Mouse (Mus musculus) megakaryocyte, adult 5-6 weeks (primary cell): ENCODE results near the gene Zfp384. TPM values are rescaled to one million over a fixed set of nuclear protein-coding genes. Genes with fewer than 3 reads are reported as not detected.
"Not testable (repeated sequence)": the region's sequence is repeated elsewhere in the genome, so short reads cannot be mapped to it uniquely, and the experiment has no call there.

Experiments used
- ATAC-seq: 2 replicates; pipeline ENCODE4 v1.8.0; 2016; ENCODE audit warnings: mild to moderate bottlenecking, inconsistent platforms; ENCODE audit not compliant: poor library complexity, severe bottlenecking
- total RNA-seq, 2 experiments: library from RNA; stranded (forward) in 1 of 2; stranded (reverse) in 1 of 2; fragments of 153-499, 151-499 nt in 1 of 2; fragments of 221-1000, 200-1000 nt in 1 of 2; gene quantifications; 2 replicates each; pipeline versions ENCODE4 v1.2.3 to v1.2.4; 2015 to 2017

Gene Zfp384
- total RNA-seq, 2 experiments from 2014 or later = 34.1 to 67.0 TPM

DNA sequence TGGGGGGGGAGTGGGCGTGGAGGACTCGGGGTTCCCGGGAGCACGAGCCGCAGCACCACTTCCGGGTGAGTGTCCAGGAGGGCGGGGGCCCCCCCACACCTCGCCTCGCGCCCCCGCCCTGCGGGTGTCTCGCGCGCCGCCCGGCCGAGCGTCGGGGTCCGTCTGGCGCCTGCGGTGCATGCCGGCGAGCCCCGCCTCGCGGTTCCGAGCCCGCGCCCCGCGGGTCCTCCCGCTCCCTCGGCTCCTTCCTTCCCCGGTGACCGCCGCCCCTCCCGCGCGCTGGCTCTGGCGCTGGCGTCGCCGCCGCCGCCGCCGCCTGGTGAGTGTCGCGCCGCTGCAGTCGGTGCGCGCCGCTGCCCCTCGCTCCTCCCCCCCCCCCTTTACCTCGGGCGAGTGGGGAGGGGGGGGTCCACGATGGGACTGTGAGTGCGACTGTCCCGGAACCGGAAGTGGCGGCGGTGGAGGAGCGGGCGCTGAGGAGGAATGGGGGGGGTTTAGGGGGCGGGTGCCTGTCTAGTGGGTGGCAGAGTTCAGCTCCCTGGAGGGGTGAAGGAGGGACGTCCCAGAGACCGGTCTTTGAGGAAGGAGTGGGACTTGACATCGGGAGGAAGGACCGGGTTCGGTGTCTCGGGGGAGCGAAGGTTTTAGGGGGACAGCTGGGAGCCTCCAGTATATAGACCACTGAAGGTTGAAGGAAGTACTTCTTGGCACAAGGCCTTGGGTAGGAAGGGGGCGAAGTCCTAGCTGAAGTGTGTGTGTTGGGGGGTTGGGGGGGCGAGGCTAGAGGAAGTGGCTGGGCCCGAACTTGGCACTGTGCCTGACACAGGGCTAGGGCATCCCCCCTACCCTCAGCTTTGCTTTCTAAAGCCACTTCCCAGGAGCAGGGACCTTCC is 482 bp downstream of the Zfp384 start:
- ATAC-seq = peak; percentile 61

DNA sequence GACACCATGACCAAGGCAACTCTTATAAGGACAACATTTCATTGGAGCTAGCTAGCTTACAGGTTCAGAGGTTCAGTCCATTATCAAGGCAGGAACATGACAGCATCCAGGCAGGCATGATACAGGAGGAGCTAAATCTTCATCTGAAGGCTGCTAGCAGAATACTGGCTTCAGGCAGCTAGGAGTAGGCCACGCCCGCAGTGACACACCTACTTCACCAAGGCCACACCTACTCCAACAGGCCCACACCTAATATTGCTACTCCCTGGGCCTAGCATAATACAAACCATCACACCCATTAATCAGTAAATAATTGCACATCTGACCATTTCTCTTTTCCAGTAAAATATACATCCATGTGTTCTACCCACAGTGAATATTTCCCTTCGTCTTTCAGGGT is 8.7 kb downstream of the Zfp384 start:
- ATAC-seq = peak; percentile 43; the same call in 1 of the 2 replicates

DNA sequence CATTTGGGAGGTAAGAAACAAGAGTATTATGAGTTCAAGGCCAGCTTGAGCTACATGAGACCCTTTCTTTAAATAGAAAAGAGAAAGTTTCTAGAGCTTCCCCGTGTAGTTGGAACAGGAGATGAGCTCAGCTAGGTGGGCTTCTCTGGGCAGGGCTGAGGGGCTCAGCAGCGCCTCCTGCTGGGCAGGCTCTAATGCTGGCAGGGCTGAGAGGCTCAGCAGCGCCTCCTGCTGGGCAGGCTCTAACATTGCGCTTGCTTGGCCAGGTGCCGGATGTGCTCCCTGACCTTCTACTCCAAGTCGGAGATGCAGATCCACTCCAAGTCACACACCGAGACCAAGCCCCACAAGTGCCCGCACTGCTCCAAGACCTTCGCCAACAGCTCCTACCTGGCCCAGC is 21.6 kb downstream of the Zfp384 start:
- peak; percentile 99 for ATAC-seq

DNA sequence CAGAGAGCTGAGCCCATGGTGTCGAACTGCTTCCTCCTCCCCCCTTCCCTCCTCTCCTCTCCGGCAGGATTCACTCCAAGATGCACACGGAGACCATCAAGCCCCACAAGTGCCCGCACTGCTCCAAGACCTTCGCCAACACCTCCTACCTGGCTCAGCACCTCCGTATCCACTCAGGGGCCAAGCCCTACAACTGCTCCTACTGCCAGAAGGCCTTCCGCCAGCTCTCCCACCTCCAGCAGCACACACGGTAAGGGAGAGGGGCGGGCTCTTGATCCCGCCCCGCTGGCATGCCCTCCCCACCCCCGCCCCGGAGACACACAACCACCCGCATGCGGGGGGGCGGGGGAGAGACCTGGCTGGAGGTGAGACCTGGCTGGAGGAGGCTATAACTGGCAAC is 22.7 kb downstream of the Zfp384 start:
- ATAC-seq = no peak

DNA sequence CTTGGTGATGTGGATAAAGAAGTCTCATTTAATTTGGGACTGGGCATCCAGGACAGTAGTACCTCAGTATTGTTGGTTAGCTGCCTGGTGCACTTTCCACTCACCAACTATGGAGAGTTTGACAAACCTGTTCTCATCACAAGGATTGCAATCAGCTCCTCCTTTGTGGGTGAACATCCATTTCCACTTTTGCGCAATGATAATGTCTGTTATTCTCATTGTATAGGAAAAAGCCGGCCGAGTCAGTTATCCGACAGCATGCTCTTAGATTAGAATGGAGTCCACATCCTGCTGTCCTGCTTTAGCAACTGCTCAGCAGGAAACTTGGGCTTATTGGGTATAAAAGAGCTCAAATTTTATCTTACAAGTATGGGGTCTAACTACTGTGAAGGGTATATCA is 29.7 kb downstream of the Zfp384 start:
- ATAC-seq = no peak

DNA sequence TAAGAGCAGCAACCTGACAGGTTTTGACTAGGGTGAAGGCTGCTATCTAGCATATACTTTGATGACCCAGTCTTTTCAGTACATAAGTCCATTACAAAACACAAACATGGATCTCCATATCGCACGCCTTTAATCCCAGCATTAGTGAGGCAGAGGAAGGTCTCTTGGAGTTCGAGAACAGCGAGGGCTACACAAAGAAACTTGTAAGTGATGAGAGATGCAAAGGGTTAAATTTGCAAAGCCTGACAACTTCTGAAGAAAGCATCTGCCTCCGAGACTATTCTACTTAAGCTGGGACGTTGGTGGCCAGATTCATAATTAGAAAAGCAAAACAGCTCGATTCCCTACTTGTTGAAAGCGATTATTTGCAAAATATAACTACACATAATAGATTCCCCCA is 30.2 kb downstream of the Zfp384 start:
- peak; percentile 4 for ATAC-seq

DNA sequence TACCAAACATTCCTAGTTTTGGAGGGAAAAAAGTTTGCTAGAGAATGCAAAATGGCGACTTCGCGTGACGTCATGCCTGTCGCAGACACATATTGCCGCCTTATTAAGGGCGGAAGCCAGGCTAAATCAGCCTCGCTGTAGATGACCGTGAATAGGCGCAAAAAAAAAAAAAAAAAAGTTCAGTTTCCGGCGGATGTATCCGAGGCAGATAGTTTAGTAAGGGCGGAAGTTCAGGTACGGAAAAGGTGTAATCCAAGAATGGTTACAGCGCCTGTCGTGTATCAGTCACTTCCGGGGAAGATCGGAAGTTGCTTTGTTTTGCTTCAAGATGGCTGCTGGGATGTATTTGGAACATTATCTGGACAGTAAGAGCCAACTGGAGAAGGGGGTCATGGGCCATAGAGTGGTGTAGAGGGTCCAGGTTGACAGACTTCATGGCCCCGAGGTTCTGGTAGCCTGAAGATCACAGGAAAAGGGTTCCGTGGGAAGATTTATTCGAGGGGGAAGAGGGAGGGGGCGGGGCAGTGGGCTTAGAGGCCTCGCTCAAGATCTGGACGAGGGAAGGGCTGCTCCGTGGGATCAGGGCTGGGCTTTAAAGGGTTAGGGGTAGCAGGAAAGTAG is 30.7 kb downstream of the Zfp384 start, which contains the start of gene Ing4:
TSS of gene Ing4 (plus strand) at position 228 of the 621 bp plus-strand sequence.
- peak; percentile 90 for ATAC-seq

DNA sequence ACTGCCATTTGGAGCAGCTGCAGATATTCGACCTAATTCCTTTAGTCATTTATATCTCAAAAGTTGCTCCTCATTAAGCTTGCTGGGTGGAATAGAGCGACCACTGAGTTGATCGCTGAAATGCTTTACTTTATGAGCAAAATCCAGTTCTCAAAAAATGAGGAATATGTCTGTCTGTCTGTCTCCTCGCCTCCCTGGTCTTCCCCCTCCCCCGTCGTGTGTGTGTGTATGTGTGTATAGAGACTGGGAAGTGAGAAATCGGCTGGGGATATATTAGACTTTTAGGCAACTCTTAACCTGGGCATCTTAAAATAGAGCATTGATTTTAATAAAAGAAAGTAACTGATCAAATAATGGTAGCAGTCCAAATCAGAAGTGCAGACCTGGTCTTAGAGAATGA is 31.3 kb downstream of the Zfp384 start:
- no peak for ATAC-seq

DNA sequence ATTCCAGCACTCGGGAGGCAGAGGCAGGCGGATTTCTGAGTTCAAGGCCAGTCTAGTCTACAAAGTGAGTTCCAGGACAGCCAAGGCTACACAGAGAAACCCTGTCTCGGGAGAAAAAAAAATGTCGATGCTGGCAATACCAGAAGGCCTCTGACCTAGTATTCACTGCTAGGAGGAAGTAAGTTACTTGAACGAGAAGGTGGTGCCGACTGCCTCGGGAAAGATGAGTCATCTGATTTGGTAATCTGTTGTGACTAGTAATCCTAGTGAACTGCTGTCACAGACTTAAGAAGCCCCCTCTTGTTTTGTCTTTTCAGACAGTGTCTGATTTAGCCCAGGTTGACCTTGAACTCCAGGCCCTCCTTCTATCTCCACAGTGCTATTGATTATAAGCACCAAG is 32.1 kb downstream of the Zfp384 start:
- peak; percentile 70 for ATAC-seq

DNA sequence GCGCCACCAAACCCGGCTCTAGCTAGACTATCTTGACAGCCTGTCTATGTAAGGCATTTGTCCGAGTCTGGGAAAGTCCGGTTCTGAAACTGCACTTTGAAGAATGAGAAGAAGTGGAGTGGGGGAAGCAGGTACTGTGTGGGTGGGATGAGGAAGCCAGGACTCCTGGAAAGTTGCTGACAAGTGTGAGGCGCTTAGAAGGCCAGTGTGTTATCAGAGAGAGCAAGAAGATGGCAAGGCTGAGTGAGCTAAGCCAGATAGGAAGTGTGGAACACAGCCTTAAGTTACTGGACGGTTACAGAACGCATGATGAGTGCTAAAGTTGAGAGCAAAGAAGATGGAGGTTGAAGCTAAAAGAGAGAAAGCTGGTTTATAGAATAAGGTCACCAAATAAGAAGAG is 33.1 kb downstream of the Zfp384 start:
- no peak for ATAC-seq

DNA sequence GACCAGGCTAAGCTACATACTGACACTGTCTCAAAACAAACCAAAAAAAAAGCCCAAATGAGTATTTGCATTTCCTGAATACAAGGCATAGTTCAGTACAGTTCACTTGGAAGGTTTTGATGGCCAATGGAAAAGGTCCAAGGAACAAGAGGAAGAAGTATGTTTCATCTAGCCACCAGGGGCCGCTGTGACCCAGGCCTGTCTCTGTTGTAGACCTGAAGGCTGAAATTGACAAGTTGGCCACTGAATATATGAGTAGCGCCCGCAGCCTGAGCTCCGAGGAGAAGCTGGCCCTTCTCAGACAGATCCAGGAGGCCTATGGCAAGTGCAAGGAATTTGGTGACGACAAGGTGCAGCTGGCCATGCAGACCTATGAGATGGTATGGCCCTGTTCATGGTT is 37.7 kb downstream of the Zfp384 start:
- ATAC-seq = peak; percentile 85

DNA sequence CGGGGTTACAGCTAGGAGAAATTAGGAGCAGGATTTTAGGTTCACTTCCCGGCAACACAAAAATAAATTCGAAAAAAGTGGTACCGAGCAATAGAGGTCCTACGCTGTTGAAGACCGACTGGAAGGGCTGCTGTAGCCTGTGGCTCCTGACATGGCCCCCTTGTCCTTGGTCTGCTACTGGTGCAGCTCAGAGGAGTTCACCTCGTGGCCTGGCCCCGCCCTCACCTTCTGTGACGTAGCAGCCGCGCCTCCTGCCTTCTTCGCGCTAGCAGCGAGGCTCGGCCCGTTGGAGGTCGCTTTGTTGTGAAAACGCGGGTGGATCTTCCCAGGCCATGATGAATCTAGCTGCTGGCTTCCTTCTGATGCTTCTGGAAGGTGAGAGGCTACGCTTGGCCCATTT is 40.7 kb downstream of the Zfp384 start, which contains the start of gene Acrbp:
TSS of gene Acrbp (plus strand) at position 12 of the 400 bp plus-strand sequence.
- ATAC-seq = no peak

DNA sequence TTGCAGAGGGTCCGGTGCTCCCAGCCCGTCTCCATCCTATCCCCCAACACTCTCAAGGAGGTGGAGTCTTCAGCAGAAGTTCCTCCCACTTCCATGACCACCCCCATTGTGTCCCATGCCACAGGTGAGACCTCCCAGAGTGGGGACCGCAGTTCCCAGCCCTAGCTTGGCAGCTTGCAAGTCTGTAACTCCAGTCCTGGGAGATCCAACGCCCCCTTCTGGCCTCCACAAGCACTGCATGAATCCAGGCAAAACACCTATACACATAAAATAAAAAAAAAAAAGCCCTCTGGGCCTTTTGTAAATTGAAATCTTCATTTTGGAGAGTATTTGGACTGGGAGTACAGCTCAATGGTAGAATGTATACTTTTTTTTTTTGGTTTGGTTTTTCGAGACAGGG is 42.3 kb downstream of the Zfp384 start:
- 0 out of 2 replicates have a peak, but pooled peaks have one; percentile 44 for ATAC-seq

DNA sequence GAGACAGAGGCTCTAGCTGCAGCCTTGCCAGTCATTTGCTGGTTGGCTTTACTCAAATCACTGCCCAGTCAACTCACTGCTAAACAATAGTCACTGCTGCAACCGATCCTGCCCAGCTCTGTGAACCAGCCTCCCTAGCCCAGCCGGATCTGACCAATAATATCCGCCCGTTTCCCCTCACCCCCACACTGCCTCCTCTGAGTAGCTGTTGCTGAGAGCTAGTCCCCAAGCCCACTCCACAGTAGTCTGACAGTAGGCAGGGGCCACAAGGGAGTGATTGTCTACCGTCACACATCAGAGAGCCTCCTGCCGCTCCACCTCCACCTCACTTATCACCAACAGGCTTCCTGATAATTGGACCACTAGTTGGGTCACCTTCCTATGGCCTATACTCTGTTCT is 52.5 kb downstream of the Zfp384 start:
- no peak for ATAC-seq

DNA sequence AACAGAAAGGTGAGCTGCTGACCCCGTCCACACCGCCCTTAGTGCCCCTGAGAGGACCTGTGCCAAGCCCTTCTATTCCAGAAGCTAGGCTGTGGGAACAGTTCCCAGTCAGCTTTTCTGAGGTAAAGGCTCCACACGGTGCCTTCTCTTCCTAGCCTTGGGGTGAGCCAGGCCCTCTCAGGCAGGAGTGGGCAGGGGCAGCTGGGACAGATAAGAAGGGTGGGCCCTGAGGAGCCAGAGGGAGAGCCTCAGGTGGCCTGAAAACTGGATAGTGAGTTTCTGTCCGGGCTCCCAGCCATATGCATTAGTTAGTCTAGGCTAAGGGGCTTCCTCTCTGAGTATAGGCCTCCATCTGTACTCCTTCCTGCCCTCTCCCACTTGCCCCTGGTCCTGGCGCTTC is 53.6 kb downstream of the Zfp384 start:
- no peak for ATAC-seq

DNA sequence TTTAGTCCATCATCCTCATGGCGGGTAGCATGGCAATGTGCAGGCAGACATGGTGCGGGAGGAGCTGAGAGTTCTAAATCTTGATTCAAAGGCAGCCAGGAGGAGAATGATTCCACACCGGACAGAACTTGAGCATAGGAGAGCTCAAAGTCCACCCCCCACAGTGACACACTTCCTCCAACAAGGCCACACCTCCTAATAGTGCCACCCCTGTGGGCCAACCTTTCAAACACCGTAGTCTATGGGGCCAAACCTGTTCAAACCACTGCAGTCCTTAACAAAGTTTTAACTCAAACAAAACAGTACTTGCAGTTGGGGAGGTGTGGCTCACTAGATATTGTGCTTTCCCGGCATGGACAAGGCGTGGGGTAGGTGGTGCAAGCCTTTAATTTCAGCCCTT is 55.0 kb downstream of the Zfp384 start:
- ATAC-seq = no peak

DNA sequence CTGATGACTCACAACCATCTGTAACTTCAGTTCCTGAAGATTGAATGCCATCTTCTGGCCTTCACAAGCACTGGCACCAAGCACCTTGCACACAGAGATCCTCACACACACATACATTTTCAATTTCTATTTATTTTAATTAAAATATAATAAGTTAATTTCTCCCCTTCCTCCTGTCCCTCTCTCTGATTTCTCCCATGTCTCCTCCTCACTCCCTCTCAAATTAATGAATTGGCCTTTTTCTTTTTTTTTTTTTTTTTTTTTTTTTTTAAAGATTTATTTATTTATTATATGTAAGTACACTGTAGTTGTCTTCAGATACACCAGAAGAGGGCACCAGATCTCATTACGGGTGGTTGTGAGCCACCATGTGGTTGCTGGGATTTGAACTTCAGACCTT is 56.3 kb downstream of the Zfp384 start:
- not testable (repeated sequence) for ATAC-seq

DNA sequence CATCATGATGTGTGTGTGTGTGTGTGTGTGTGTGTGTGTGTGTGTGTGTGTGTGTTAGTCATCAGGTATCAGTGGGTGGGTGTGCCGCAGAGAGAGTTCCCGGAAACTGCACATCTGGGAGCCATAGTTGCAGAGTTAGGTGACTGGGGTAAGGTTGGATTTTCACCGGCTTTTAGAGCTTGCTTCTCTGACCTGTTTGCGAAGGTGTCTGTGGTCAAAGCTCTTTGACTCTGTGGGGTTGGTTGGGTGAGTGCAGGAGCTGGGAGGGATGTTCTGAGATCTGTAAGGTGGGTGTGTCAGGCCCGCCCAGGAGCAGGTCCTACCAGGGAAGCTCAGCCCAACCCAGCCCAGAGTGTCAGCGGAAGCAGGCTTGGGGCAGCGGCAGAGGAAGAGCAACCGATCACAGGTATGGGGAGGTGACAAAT is 58.6 kb downstream of the Zfp384 start, which contains the start of gene Lpar5:
TSS of gene Lpar5 (plus strand) at position 350 of the 425 bp plus-strand sequence.
- ATAC-seq = peak; percentile 16

DNA sequence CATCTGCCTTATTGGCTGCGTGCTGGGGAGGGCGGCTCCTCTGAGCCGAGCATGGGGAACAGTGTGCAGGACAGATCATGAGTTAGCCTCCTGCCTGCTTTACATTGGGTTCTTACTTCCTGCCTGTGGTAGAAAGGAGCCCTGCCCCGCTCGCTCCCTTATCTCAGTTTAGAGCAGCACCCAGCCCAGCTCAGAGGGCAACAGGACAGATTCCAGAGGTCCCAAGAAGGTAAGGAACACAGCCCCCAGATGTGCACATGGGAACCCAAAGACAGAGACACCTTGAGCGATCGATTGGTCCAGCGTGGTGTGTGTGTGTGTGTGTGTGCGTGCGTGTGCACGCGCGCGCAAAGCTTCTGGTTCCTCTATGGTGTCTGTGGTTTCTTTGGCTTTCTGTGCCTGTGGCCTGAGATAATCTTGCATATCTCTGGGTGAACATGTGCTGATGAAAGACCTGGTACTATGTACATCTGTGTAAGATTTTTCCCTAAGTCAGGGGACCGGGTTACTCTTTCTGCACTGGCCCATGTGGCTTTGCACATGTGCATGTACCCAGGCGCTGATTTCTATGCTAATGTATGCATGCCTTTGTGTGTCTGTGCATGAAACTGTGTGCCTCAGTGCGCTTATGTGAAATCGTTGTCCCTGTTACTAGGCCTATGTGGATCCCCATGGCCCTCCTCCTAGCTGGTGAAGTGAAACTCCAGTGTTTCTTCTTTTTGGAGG is 62.4 kb downstream of the Zfp384 start:
- peak; percentile 76 for ATAC-seq

DNA sequence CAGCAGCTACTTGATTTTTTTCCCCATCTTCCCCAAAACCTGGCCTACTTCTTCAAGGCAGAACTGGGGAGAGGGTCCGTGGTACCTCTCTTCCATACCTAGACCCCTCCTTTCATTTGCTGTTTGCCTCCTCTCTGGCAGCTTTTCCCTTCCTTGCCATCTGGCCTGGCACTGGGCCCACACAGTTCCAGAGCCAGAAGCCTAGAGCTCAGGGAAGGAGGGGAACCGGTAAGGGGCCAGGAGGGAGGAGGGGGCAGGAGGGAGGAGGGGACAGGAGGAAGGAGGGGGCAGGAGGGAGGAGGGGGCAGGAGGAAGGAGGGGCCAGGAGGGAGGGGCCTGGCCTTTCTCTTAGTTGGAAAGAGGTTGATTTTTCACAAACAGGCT is 62.9 kb downstream of the Zfp384 start:
- peak; percentile 6; the same call in 1 of the 2 replicates for ATAC-seq

DNA sequence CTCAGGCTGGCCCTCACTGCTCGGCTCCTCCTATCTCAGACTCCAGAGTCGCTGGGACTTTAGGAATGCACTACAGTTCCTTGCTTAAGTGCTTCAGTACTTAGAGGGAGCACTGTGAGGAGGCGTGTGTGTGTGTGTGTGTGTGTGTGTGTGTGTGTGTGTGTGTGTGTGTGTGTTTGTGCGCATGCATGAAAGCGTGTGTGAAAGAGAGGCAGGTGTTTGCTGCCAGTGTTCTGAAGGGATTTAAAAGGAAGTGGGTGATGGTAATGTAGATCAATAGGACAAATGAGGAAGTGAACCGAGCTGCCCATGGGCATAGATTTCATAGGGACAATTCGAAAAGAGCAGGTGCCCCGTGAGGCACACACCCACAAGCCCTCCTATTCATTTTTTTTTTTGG is 64.9 kb downstream of the Zfp384 start:
- ATAC-seq = peak; percentile 36; the same call in 1 of the 2 replicates
